In genomic region chr6:53618164-53618563, GRCm38 (mm10) we compare ENCODE assay signal across 13 mouse cellular contexts.
DNase-seq lines count a peak whose midpoint lies in the region; ATAC-seq lines count a peak whose summit lies in the region.
"Had no signal": no experiment of that assay in that cellular context is flagged by ENCODE, and none has a peak within 500 bp of the region (broad histone marks: within the 10 kb centered on the region; RNA-seq: fewer than 3 reads in every experiment).

No protein-coding gene starts in this region.

- no peak overlapping the region for H3K4me3 ChIP-seq in kidney, embryonic 14.5 days (ENCODE audit: low read length)
- H3K4me3 ChIP-seq in limb, embryonic 10.5 days: no peak overlapping the region
- no peak overlapping the region for H3K4me3 ChIP-seq in midbrain, embryonic 11.5 days (ENCODE audit: low read depth, low read length)
- H3K4me3 ChIP-seq: embryonic facial prominence, embryonic 13.5 days; forebrain, embryonic 15.5 days; liver, embryonic 12.5 days had no signal

- 54% methylated on average over 8 of the region's 8 CpGs for WGBS in kidney, embryonic 14.5 days
- WGBS in limb, embryonic 10.5 days: 86% methylated on average over 8 of the region's 8 CpGs
- WGBS in midbrain, embryonic 11.5 days: 78% methylated on average over 8 of the region's 8 CpGs

- no peak overlapping the region for H3K27ac ChIP-seq in kidney, embryonic 14.5 days (ENCODE audit: low read depth, low read length)
- H3K27ac ChIP-seq in limb, embryonic 10.5 days: no peak overlapping the region
- no peak overlapping the region for H3K27ac ChIP-seq in midbrain, embryonic 11.5 days (ENCODE audit: low read depth, low read length)
- H3K27ac ChIP-seq: embryonic facial prominence, embryonic 13.5 days; forebrain, embryonic 15.5 days; liver, embryonic 12.5 days had no signal

- peaks cover 3% of the 10 kb centered on the region; the same call in 1 of the 2 replicates for H3K4me1 ChIP-seq in kidney, embryonic 14.5 days (ENCODE audit: control insufficient read depth, insufficient read depth, low read length)
- peaks cover 44% of the 10 kb centered on the region for H3K4me1 ChIP-seq in limb, embryonic 10.5 days
- peaks cover 3% of the 10 kb centered on the region; the same call in 1 of the 2 replicates for H3K4me1 ChIP-seq in midbrain, embryonic 11.5 days (ENCODE audit: control insufficient read depth, insufficient read depth, low read length)
- H3K4me1 ChIP-seq: liver, embryonic 12.5 days had no signal

- no peaks in the 10 kb centered on the region for H3K9me3 ChIP-seq in kidney, embryonic 14.5 days (ENCODE audit: control insufficient read depth, low read length)
- H3K9me3 ChIP-seq in limb, embryonic 10.5 days (replicated peaks): no peaks in the 10 kb centered on the region
- H3K9me3 ChIP-seq in midbrain, embryonic 11.5 days (ENCODE audit: control insufficient read depth, low read length): no peaks in the 10 kb centered on the region
- H3K9me3 ChIP-seq: embryonic facial prominence, embryonic 13.5 days; forebrain, embryonic 15.5 days; liver, embryonic 12.5 days had no signal

- H3K27me3 ChIP-seq in kidney, embryonic 14.5 days (ENCODE audit: control insufficient read depth, insufficient read depth, low read length): peaks cover 6% of the 10 kb centered on the region
- no peaks in the 10 kb centered on the region for H3K27me3 ChIP-seq in limb, embryonic 10.5 days (ENCODE audit: low read depth, poor library complexity, severe bottlenecking)
- H3K27me3 ChIP-seq in midbrain, embryonic 11.5 days (ENCODE audit: control insufficient read depth, insufficient read depth, low read length): peaks cover 8% of the 10 kb centered on the region; the same call in 1 of the 2 replicates
- H3K27me3 ChIP-seq: embryonic facial prominence, embryonic 13.5 days; forebrain, embryonic 15.5 days; liver, embryonic 12.5 days had no signal

- no peak overlapping the region for H3K4me2 ChIP-seq in kidney, embryonic 14.5 days (replicated peaks; ENCODE audit: low read depth, low read length)
- H3K4me2 ChIP-seq in midbrain, embryonic 11.5 days: no peak overlapping the region
- H3K4me2 ChIP-seq: embryonic facial prominence, embryonic 13.5 days; forebrain, embryonic 15.5 days; liver, embryonic 12.5 days had no signal

- H3K36me3 ChIP-seq in kidney, embryonic 14.5 days (ENCODE audit: control insufficient read depth, insufficient read depth, low read length): no peaks in the 10 kb centered on the region
- no peaks in the 10 kb centered on the region for H3K36me3 ChIP-seq in limb, embryonic 10.5 days
- H3K36me3 ChIP-seq in midbrain, embryonic 11.5 days (ENCODE audit: control insufficient read depth, insufficient read depth, low read length): no peaks in the 10 kb centered on the region
- H3K36me3 ChIP-seq: embryonic facial prominence, embryonic 13.5 days; forebrain, embryonic 15.5 days; liver, embryonic 12.5 days had no signal

- DNase-seq in kidney, postnatal 36 days: no peak
- DNase-seq in R1 (ENCODE audit: low read depth, low spot score): peak; percentile 64
- DNase-seq in gastrocnemius, postnatal 10 days: peak; percentile 42
- peak; percentile 26 for DNase-seq in limb, embryonic 10.5 days (ENCODE audit: low spot score)
- DNase-seq in embryo, embryonic 10.5 days (ENCODE audit: low spot score): no peak
- no peak for DNase-seq in left cerebral cortex, adult 8-10 months (ENCODE audit: low spot score in 2 of 2)
- no peak for DNase-seq in midbrain, embryonic 11.5 days (ENCODE audit: low spot score, missing footprints)
- DNase-seq: cerebellum, postnatal 25 days; kidney, adult 8-10 months had no signal

- no peak overlapping the region for H3K9ac ChIP-seq in kidney, embryonic 14.5 days (ENCODE audit: low read depth, low read length)
- H3K9ac ChIP-seq in midbrain, embryonic 11.5 days (ENCODE audit: low read length): no peak overlapping the region
- H3K9ac ChIP-seq: embryonic facial prominence, embryonic 13.5 days; forebrain, embryonic 15.5 days; liver, embryonic 12.5 days had no signal

- ATAC-seq in kidney, embryonic 14.5 days (ENCODE audit: low FRiP score, low TSS enrichment): 0 out of 2 replicates have a peak, but pooled peaks have one; percentile 30
- no peak for ATAC-seq in midbrain, embryonic 11.5 days (ENCODE audit: low FRiP score)
- ATAC-seq: forebrain, embryonic 15.5 days; liver, embryonic 12.5 days had no signal

Comparison
In these comparisons a context has a peak if more than half of its experiments do, and no peak if none do; other contexts are left out.
1. DNase-seq: peak in R1 (single experiment), gastrocnemius, postnatal 10 days (single experiment) and limb, embryonic 10.5 days (single experiment); none in kidney, postnatal 36 days (0 of 2), embryo, embryonic 10.5 days (single experiment), left cerebral cortex, adult 8-10 months (0 of 2) and midbrain, embryonic 11.5 days (single experiment).